Mouse (Mus musculus): ENCODE measurements around the gene Gm21292.
"Not testable (repeated sequence)": the region's sequence is repeated elsewhere in the genome, so short reads cannot be mapped to it uniquely, and the experiment has no call there.

Gm21292 gene

DNA sequence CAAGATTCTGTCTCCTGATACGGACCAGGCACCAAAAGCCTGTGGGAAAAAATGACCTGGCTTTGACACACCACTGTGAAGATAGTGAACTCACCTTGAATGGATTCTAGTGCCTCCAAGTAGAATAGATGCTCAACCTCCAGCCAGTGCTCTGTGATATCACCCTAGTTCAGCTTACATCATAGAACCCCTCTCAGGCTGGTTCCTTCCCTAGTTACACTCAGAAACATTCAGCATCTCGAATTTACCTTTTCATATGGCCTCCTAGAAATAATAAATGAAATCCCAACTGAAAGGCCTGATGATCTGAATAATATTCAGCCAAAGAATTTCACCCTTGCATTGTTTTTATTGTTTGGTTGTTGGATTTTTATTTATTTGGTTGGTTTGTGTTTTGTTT, at the start of gene Gm21292:
TSS of gene Gm21292 (minus strand) at position 101 of the 400 bp plus-strand sequence.
- not testable (repeated sequence) for DNase-seq

Data from cerebellum, adult 9-10 months (tissue).